Mouse (Mus musculus) pancreas, adult 10 weeks (tissue): ENCODE data around the gene Taar5. TPM values are rescaled to one million over a fixed set of nuclear protein-coding genes. Genes with fewer than 3 reads are reported as not detected.

Experiments
- polyA plus RNA-seq: library from polyadenylated mRNA; stranded (reverse); fragments of 350-450 nt; fragmentation: Illumina TruSeq; extraction: RNeasy Lipid Tissue Mini Kit (QIAGEN cat#74804); gene quantifications from one replicate; pipeline ENCODE4 v1.2.3, GENCODE M21; 2015; ENCODE audit warnings: low read depth, low replicate concordance; ENCODE audit not compliant: insufficient read depth

The Taar5 gene
- not detected for polyA plus RNA-seq

GRCm38 (mm10) chr10:23970656-23971165 is at the start of gene Taar5:
TSS of gene Taar5 (plus strand) at chr10:23970706.

GRCm38 (mm10) chr10:23938312-23938711 is 32.2 kb upstream of the Taar5 start, which contains the start of gene Taar2:
TSS of gene Taar2 (plus strand) at chr10:23938572.

GRCm38 (mm10) chr10:23949508-23950005 is 20.9 kb upstream of the Taar5 start, which contains the start of gene Taar3:
TSS of gene Taar3 (plus strand) at chr10:23949558.

GRCm38 (mm10) chr10:23960444-23960915 is 10.0 kb upstream of the Taar5 start, which contains the start of gene Taar4:
TSS of gene Taar4 (plus strand) at chr10:23960494.

GRCm38 (mm10) chr10:23985546-23985945 is 15.0 kb downstream of the Taar5 start, which contains the start of gene Taar6:
TSS of gene Taar6 (minus strand) at chr10:23985646.

GRCm38 (mm10) chr10:23993381-23993780 is 22.9 kb downstream of the Taar5 start, which contains the start of gene Taar7a:
TSS of gene Taar7a (minus strand) at chr10:23993481.

GRCm38 (mm10) chr10:23999639-24000038 is 29.1 kb downstream of the Taar5 start, which contains the start of gene Taar7b:
TSS of gene Taar7b (plus strand) at chr10:23999939.

Other genes starting within 250 kb of the Taar5 start
- gene Rps12, start 183.4 kb upstream of the Taar5 start, polyA plus RNA-seq = 1,153 TPM
- gene Slc18b1, start 173.7 kb upstream of the Taar5 start, polyA plus RNA-seq = 2.6 TPM
- gene Vnn3, start 119.2 kb upstream of the Taar5 start, polyA plus RNA-seq = not detected
- gene Vnn1, start 76.0 kb upstream of the Taar5 start, polyA plus RNA-seq = 0.66 TPM
- not detected for gene Taar1, start 50.4 kb upstream of the Taar5 start, polyA plus RNA-seq
- gene Taar2, start 32.1 kb upstream of the Taar5 start, polyA plus RNA-seq = not detected
- not detected for gene Taar3, start 21.1 kb upstream of the Taar5 start, polyA plus RNA-seq
- gene Taar4, start 10.2 kb upstream of the Taar5 start, polyA plus RNA-seq = not detected
- gene Taar6, start 14.9 kb downstream of the Taar5 start, polyA plus RNA-seq = not detected
- not detected for gene Taar7a, start 22.8 kb downstream of the Taar5 start, polyA plus RNA-seq
- gene Taar7b, start 29.2 kb downstream of the Taar5 start, polyA plus RNA-seq = not detected
- not detected for gene Taar7d, start 56.5 kb downstream of the Taar5 start, polyA plus RNA-seq
- gene Taar7e, start 66.9 kb downstream of the Taar5 start, polyA plus RNA-seq = not detected
- gene Taar7f, start 78.8 kb downstream of the Taar5 start, polyA plus RNA-seq = not detected
- gene Taar8a, start 105.8 kb downstream of the Taar5 start, polyA plus RNA-seq = not detected
- gene Taar8b, start 121.6 kb downstream of the Taar5 start, polyA plus RNA-seq = not detected
- gene Taar8c, start 131.2 kb downstream of the Taar5 start, polyA plus RNA-seq = not detected
- not detected for gene Taar9, start 138.8 kb downstream of the Taar5 start, polyA plus RNA-seq
- 11.3 TPM for gene Stx7, start 178.6 kb downstream of the Taar5 start, polyA plus RNA-seq